Mouse (Mus musculus) CD8-positive naive resting alpha-beta T cell, adult 2 months (primary cell): ENCODE data around the gene Lrrc23.
A peak's percentile ranks its signal among the peaks of the same experiment; 100 is the strongest.
"Not testable (repeated sequence)": the region's sequence is repeated elsewhere in the genome, so short reads cannot be mapped to it uniquely, and the experiment has no call there.

ENCODE experiments used
- DNase-seq, 2 experiments: peaks; one replicate each; pipeline ENCODE4 v3.0.0; 2022; ENCODE audit warnings: low read depth in 2 of 2, low spot score in 2 of 2

Gene Lrrc23

DNA sequence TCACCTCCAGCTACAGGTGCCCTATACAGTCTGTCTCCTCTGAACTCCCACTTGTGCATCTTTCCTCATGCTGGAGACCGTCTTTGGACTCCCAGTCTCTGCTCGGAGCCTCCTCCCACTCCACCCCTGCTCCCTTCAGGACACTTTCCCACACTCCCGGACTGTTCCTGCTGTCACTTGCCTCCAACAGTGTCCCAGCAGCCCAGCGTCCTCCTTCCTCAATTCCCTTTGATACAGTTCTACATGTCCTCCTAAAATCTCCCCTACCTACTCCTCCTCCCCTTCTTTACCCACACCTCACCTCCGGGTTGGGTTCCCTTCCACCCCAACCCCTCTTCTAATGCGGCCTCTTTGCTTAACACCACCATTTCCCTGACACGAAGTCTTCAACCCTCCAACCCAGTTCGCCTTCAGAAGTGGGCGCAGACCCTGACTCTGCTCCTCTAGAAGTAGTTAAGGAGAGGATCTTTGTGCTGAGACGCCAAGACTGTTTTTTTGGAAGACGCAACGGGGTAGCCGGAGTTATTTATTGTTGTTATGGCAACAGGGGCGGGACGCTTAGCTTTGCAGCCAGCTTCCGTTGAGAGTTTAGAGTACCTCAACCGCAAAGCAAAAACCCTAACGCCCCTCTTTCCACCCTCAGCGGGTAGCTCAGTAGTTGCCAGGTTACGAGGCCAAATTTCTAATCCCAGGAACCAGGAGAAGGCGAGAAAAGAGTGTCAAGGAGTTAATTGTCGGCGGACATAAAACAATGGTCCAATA is at the start of gene Lrrc23:
Gene Lrrc23 (minus strand): TSS at position 506 of the 762 bp plus-strand sequence.
- peak; percentile 58 to 69 for DNase-seq

DNA sequence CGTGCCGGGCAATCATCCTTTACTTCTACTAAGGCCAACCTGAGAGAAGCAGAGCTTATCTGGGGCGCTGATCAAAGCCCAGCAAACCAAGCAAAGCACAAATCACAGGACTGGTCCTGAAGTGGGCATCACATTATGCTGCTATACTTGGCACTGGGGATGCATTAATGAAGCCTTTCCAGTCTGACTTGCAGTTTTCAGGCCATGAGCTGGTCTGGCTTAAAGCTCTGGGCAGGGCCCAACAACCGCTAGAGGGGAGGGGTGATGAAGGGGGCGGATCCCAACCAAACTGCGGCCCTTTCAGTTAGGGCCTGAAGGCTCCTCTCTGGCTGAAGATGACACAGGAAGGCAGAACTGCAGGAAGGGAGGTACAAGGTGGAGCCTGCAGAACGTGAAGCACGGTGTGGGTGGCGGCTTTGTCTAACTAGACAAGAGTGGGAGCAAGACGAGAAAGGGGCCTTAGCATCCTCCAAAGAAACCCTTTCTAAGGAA is 48.6 kb upstream of the Lrrc23 start:
- no peak for DNase-seq

DNA sequence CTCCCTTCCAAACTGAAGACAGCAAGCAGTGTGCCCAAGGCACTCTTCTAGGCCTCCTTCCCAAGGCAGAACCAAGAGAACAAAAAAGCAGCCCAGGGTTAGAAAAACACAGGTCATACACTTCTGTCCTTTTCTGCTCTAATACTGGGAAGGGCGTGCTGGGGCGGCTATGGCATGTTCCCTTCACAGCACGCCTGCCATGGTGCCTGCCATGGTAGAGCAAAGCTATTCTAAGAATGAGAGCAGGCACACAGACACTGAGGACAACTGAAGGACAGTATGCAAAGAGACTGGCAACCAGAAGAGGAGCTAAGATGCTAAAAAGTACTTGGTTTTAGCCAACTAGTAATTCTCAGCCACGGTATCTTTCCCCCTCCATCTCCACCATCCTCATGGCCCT is 42.5 kb upstream of the Lrrc23 start:
- DNase-seq, result no peak

DNA sequence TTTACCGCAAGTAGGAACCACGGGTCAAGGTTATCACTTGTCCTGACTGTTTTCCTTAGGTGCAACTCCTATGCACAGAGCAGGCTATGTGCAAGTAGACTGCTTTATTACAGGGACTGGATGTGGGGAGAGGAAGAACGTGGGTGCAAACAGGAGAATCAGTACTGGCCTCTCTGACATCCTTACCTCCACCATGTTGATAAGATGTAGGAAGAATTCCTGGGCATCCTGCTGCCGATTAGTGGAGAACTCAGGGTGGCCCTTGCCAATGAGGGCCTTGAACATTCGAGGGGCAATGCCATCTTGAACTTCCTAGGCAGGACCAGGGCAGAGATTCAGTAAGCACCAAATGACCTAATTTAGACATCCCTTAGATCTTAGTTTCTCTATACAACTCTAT is 41.4 kb upstream of the Lrrc23 start:
- no peak for DNase-seq

DNA sequence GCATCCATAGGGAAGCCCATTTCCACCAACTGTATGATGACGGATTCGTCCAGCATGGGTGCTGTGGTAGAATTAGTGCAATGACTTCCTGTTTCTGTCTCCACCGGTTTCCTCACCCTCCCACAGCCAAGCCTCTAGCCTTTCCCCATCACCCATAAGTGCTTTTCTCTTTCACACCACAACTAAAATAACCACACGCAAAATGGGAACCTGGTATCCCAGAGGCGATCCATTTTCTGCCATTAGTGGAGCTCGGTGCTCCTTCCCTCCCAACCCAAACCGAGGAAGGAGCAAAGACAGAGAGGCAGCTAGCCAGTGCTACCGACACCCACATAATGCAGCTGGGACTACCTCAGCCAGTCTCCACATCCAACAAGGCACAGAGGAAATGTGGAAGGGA is 38.4 kb upstream of the Lrrc23 start:
- no peak for DNase-seq

DNA sequence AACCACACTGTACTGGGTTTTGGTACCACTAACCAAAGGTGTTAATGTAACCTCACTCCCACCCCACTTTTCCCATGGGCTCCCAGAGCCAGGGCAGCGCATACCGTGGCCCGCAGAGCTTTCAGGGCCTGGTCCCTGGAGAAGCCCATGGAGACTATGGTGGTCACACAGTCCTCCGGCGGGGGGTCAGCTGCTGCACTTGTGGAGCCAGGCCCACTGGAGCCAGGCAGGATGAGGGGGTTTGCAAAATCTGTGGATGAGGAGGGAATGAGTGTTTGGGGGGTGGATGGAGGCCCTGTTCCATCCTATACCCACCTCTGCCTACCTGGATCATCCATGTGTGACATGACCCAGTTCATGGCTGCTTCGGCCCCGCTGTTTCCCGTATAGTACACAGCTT is 38.0 kb upstream of the Lrrc23 start:
- no peak for DNase-seq

DNA sequence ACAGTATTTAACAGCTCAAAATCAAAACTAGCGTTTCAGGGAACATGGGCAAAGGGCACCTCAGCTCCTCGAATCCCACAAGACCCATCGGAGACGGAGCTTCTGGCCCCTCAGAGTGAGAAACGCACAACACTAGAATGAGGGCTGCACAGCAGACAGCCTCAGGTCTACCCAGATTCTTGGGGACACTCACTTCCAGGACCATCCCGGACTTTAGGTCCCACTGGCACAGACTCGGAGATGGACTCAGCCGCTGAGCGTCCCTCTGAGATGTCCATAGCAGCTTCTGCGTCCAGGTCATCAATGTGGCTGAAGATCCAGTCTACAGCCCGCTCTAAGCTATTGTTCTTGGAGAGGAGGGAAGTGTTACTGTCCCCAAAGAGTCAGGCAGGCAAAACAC is 37.6 kb upstream of the Lrrc23 start:
- no peak for DNase-seq

DNA sequence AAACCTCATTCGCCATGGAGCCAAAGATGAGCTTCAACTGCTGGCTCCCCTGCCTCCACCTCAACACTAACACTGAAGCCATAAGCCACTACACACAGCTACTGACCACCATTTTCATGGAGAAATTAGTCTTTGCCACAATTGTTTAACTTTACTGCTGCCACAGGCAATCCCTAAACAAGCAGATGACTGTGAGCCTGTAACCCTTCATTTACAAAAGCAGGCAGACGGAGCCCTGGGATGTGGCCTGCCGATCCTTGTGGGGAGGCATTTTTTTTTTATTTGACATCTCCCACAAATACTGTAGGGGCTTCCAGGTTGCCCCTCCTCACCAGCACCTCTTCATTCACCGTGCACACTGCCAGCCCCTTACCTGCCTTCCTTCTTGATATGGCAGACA is 37.1 kb upstream of the Lrrc23 start:
- DNase-seq, result no peak

DNA sequence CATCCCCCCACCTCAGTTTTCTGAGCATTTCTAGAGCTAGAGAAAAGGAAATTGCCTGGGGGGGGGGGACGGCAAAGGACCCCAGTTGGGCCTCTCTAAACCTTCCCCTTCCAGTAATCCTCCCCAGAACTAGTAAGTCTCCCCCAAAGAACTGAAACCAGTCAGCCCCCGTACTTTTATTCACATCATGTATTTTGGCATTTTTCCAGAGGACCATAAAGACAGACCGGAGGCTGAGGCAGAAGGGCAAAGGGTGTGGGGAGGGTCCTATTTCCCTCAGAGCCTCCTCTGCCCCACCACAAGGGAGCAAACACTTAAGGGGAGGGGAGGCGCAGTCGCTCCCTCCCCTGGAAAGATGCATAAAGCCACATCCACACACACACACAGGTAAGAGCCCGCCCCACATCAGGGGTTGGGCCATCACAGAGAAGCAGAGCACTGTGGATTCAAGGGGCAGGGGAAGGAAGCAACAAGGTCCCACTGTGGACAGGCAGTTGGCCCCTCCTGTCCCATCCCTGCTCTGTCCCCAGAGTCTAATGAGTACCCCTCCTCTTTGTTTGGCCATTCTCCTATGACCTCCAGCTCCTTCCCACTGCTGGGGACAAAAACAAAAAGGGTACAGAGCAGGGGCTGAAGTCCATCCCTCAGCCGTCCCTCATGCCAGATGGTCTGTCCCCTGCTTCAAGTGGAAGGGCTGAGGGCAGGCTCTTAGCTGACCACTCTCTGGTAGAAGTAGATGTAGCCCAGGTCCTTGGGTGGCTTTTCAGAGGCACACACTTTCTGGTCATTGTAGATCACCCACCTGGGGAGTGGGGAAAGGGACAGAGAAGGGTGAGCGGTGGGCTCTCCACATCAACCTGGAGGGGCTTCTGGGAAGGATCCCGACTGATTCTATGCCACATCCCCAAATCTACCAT is 35.6 kb upstream of the Lrrc23 start:
- no peak for DNase-seq

DNA sequence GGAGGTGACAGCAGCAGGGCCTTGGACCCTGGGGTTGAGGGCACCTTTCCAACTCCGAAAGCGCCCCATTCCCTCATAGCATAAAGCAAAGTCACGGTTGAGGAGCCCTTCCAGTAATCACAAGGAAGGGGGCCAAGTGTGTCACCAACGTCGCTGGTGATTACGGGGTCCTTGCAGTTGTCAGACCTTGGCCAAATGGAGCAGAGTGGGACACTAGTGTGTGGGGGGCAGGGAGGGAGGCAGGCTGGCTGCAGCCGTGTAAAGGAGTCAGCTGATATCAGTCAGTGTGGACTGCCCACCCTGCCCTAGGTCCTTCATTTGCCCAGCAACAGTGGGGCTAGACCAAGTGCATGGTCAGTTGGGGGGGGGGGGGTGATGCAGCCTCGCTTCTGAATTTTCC is 34.9 kb upstream of the Lrrc23 start:
- no peak for DNase-seq

DNA sequence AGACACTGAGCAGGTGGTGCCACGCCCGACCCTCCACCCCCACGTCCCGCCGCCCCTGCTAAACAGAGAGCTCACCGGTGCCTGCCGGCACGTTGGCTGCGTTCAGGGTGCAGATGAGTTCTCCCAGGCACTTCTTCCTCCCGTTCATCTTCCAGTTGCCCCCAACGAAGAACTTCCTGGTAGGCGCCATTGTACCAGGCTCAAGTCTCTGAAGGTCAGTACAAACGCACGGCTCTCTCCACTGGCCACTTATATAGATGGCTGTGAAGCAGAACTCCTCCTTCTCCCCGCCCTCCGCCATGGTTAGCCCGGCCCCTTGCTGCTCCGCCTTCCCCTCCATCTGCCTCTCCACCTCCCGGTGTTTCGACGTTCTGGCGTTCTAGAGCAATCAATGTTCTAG is 34.4 kb upstream of the Lrrc23 start, which contains the start of gene Tpi1:
Gene Tpi1 (minus strand): TSS at position 364 of the 400 bp plus-strand sequence.
- DNase-seq, result peak; percentile 54 to 67

DNA sequence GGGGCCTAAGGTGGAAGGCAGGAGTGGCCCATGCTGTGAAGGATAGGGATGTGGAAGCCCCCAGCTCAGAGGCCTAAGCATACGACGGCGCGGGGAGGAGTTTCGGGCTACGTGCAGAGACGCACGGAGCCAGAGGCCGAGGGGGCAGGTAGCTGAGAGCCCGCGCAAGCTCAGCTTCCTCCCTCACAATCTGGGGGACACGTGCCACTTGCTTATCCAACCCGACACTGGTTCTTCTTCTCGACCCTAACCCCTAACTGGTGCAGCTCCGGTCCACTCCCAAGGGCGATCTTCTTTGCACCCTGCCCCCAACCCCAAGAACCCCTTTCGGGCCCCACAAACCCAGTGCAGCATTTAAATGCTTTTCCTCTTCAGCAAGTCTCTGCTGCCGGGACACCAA is 34.0 kb upstream of the Lrrc23 start:
- DNase-seq, result peak in 1 of 2 experiments; percentile 41

DNA sequence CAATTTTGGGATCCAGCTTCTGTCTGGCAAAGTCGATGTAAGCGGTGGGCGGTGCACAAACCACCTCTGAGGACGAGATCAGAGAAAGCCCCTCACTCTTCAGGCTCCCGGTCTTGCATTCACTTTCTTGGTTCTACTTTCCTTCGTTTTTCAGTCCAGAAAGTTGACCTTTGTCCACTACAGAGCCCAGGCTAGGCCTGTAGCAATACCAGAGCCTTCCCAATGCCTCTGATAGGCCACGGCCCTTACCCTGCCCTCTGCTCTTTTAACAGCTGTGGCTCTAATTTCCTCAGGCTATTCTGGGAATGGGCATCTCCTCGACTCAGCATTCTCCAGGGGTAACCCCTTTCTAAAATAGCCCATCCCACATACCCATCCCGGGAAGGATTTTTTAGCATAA is 33.3 kb upstream of the Lrrc23 start:
- DNase-seq, result no peak

DNA sequence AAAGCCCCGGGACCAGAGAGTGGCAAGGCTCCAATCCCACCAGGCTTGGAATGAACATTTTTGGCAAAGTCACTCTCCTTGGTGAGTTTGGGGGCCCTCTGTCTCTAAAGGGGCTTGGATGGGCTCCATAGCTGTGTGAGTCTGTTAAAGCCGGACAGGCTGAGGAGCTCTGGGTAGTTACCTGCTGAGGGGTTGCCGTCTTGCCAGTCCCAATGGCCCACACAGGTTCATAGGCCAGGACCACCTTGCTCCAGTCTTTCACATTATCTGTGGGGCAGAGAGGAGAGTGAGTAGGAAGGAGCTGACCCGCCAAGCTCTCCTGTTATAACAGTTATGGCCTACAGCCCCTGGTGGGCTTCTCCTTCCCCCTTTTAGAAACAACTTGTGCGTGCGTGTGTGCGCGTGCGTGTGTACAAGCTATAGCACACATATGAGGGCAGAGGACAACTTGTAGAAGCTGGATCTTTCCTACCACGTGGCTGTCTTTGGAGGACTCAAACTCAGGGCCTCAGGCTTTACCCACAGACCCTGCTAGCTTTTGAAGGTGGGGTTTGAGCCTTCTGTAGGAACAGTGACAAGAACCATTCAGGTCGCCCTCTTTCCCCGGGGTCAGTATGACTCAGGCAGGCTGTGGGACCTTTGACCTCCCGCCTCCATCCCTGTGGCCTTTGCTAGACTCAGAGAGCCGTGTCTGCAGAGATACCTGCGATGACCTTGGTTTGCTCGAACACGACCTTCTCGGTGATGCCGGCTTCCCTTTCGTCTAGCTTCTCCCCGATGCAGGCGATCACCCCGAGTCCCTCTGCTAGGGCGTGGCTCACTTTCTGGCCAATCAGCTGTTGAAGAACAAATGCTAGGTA is 32.4 kb upstream of the Lrrc23 start:
- no peak for DNase-seq

DNA sequence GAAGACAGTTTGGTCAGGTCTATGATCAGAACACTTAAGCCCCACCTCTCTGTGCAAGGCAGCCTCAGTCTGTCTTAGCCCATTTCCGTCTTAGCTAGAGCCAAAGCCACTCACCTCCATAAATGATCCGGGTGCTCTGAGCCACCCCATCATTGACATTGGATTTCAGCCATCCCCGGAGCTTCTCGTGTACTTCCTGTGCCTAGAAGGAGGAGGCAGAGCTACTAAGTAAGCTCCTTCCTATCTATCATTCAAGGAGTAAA is 31.8 kb upstream of the Lrrc23 start:
- DNase-seq, result no peak

DNA sequence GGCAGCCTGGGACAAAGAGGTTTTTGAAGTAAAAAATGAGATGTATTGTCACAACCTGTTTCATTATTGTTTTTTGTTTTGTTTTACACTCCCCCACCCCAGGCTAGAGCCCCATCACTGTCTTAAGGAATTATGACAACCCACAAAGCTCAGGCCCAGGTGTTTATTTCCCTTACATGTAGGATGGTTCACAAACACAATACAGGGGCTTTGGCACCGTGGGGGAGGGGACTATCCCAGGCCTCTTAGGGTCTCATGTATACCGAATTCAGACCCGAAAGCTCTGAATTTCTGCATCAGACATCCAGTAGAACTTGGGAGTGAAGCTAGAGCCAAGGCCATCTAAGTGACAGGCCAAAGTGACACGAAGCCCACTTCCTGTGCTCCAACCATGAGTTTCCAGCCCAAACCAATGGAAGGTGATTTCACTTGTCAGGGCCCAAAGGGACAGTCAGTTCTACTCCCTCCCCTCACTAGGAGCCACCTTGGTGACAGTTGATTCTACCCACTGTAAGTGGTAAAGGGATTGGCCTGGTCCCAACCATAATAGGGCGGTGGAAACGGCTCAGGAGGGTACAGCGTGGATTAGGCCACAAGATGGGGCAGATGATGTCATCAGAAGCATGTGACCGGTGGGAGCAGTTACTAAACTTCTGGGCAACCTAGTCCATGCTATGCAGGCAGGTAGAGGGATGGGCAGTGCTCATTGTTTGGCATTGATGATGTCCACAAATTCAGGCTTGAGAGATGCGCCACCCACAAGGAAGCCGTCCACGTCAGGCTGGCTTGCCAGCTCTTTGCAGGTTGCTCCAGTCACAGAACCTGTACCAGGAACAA is 31.3 kb upstream of the Lrrc23 start:
- DNase-seq, result not testable (repeated sequence)

DNA sequence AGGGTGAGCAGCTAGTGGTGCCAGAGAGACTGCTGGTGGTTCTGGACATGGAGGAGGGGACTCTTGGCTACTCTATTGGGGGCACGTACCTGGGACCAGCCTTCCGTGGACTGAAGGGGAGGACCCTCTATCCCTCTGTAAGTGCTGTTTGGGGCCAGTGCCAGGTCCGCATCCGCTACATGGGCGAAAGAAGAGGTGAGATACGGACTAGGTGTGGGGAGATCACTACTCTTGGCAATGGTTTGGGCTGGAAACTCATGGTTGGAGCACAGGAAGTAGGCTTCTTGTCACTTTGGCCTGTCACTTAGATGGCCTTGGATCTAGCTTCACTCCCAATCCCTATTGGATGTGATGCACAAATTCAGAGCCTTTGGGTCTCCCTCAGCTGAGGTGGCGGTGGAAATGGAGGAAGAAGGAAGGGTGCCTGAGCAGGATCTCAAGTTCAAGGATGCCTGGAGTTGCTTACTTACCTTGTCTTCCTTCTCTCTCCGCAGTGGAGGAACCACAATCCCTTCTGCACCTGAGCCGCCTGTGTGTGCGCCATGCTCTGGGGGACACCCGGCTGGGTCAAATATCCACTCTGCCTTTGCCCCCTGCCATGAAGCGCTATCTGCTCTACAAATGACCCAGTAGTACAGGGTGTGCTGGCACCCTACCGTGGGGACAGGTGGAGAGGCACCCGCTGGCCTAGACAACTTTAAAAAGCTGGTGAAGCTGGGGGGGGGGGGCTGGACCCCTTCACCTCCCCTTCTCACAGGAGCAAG is 30.4 kb upstream of the Lrrc23 start:
- DNase-seq, result no peak

DNA sequence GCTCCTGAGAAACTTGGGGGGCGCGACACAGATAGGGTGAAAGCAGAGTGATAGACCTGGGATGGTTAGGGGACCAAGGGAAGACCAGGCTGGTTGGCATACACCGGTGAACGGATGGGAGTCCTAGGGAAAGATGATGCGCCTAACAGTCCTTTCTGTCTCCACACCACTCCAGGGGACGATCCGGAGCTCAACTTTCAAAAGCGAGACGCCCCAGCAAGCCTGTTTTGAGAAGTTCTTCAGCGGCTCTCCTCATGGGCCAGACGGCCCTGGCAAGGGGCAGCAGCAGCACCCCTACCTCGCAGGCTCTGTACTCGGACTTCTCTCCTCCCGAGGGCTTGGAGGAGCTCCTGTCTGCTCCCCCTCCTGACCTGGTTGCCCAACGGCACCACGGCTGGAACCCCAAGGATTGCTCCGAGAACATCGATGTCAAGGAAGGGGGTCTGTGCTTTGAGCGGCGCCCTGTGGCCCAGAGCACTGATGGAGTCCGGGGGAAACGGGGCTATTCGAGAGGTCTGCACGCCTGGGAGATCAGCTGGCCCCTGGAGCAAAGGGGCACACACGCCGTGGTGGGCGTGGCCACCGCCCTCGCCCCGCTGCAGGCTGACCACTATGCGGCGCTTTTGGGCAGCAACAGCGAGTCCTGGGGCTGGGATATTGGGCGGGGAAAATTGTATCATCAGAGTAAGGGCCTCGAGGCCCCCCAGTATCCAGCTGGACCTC is 29.7 kb upstream of the Lrrc23 start:
- no peak for DNase-seq

DNA sequence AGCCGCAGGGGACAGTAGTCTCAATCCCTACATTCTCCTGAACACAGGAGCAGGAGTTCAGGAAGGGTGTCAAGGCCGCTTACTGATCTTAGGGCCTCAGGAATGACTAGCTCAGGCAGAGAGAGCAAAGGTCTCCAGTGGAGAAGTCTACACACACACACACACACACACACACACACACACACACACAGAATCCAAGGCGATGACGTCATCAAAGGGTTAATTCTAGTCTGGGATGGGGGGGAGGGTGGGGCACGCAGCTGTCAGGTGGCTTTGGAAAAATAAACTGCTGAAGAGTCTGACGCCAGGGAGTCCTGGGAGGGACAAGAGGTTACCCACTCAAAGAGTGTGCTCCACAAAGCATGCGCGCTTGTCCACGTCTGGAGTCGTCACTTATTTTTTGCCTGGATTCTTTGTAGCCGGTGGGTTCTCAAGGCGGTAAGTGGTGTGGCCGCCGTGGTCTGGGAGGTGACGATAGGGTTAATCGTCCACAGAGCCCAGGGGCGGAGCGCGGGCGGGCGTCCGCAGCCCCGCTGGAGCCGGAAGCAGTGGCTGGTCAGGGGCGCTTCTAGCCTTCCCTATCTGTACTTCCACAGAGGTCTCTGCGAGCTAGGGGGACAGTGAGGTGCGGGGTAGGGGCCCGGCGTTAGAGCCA is 29.0 kb upstream of the Lrrc23 start, which contains the start of gene Spsb2:
Gene Spsb2 (plus strand): TSS at position 304 of the 655 bp plus-strand sequence.
- no peak for DNase-seq
